Mouse (Mus musculus): ENCODE measurements around the gene Akap2.

GRCm38 (mm10) chr4:57783391-57783770, 65.9 kb downstream of the Akap2 start:
- TF ChIP-seq CTCF (IDR thresholded peaks at IDR 0.05; ENCODE audit: low read depth) (no peak), EP300 (IDR thresholded peaks at IDR 0.05; ENCODE audit: low read depth) (no peak)

Data from liver, embryonic 14.5 days (tissue).